ENCODE assay signal across 28 mouse cellular contexts in the genomic region with DNA sequence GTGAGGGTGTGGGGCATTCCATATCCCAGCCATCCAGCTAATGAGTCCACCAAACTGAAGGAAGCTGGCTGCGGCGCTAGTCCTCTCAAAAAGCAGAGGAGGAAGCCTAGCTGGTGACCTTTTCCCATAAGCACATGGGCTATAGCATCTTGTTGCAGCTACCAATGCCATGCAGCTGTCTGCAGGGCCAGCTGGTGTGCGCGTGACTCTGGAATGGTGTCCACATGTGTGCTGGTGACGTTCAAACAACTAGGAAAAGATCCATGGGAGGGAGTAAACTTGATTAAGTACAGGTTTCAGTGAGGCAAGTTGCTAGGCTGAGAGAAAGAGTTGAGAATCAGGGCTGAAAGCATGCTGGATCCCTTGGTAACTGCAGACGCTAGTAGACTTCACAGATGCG.
A peak's percentile ranks its signal among the peaks of the same experiment; 100 is the strongest.
DNase-seq lines count a peak whose midpoint lies in the region; ATAC-seq and TF ChIP-seq lines count a peak whose summit lies in the region.
"Had no signal": no experiment of that assay in that cellular context is flagged by ENCODE, and none has a peak within 500 bp of the region (broad histone marks: within the 10 kb centered on the region; RNA-seq: fewer than 3 reads in every experiment).

No protein-coding gene starts in this region.

- DNase-seq in embryo, embryonic 11 days = peak; percentile 53
- peak; percentile 66 for DNase-seq in embryonic facial prominence, embryonic 11.5 days (ENCODE audit: low spot score)
- peak; percentile 74 for DNase-seq in limb, embryonic 11.5 days (ENCODE audit: low spot score)
- DNase-seq in heart, postnatal 10 days = no peak
- no peak for DNase-seq in kidney, adult 2 months
- DNase-seq: adrenal gland, postnatal 25 days; B cell, adult 2 months; cerebellum, adult 2 months; cerebellum, postnatal 14 days; gastrocnemius, adult 2 months; gastrocnemius, postnatal 36 days; heart, adult 18-20 months; kidney, adult 11 months; kidney, postnatal 25 days; liver, postnatal 0 days; right cerebral cortex, postnatal 4 days; thymus, adult 18-20 months; thymus, postnatal 36 days had no signal

- no peak overlapping the region for H3ac ChIP-seq in myocyte (ENCODE audit: control insufficient read depth, insufficient read length)

- no peak overlapping the region for H3K4me3 ChIP-seq in embryonic facial prominence, embryonic 11.5 days (ENCODE audit: low read depth, low read length)
- no peak overlapping the region for H3K4me3 ChIP-seq in limb, embryonic 11.5 days (ENCODE audit: low read depth, low read length)
- no peak overlapping the region for H3K4me3 ChIP-seq in myocyte
- no peak overlapping the region for H3K4me3 ChIP-seq in kidney, adult 2 months (ENCODE audit: insufficient read depth, low read depth, low read length)
- H3K4me3 ChIP-seq: gastrocnemius, adult 2 months; heart, embryonic 12.5 days; hindbrain, embryonic 15.5 days; kidney, embryonic 15.5 days; neural tube, embryonic 12.5 days had no signal

- ATAC-seq in embryonic facial prominence, embryonic 11.5 days (replicated peaks; ENCODE audit: insufficient number of reproducible peaks, low FRiP score, low TSS enrichment, low read depth) = no peak
- ATAC-seq in limb, embryonic 11.5 days (ENCODE audit: insufficient number of reproducible peaks, low FRiP score, low TSS enrichment, low read depth) = peak; percentile 55; the same call in 1 of the 2 replicates
- ATAC-seq: inflammation-experienced regulatory T-cells, adult 6 months; liver, postnatal 0 days; lung, postnatal 0 days had no signal

- no peak overlapping the region for H3K4me2 ChIP-seq in embryonic facial prominence, embryonic 11.5 days (ENCODE audit: low read depth, low read length)
- H3K4me2 ChIP-seq in limb, embryonic 11.5 days (ENCODE audit: low read depth, severe bottlenecking) = no peak overlapping the region
- no peak overlapping the region for H3K4me2 ChIP-seq in myocyte (ENCODE audit: low read depth)
- H3K4me2 ChIP-seq: heart, embryonic 12.5 days; hindbrain, embryonic 15.5 days; kidney, embryonic 15.5 days; liver, embryonic 11.5 days; neural tube, embryonic 12.5 days had no signal

- intact Hi-C loops in heart, postnatal 10 days (cut with DNase I) = loop anchor here (5.0 kb wide), 1 partner anchor 241 kb away; no protein-coding TSS in a partner anchor

- TF ChIP-seq CTCF in kidney, adult 2 months (conservative IDR thresholded peaks at IDR 0.05; ENCODE audit: insufficient read depth, insufficient read length, low read depth, low read length) = no peak

- H3K27ac ChIP-seq in embryonic facial prominence, embryonic 11.5 days (replicated peaks; ENCODE audit: low read depth, low read length) = no peak overlapping the region
- H3K27ac ChIP-seq in limb, embryonic 11.5 days (replicated peaks; ENCODE audit: low read depth, low read length) = peak overlapping the region; percentile 17; the same call in 1 of the 2 replicates
- no peak overlapping the region for H3K27ac ChIP-seq in kidney, adult 2 months (ENCODE audit: insufficient read depth, low read depth, low read length)
- H3K27ac ChIP-seq: gastrocnemius, adult 2 months; kidney, embryonic 15.5 days; macrophage; neural tube, embryonic 12.5 days; stomach, postnatal 0 days had no signal

- H3K27me3 ChIP-seq in embryonic facial prominence, embryonic 11.5 days (ENCODE audit: control insufficient read depth, insufficient read depth, low read length) = no peaks in the 10 kb centered on the region
- no peaks in the 10 kb centered on the region for H3K27me3 ChIP-seq in limb, embryonic 11.5 days (ENCODE audit: control insufficient read depth, insufficient read depth, low read length)
- no peaks in the 10 kb centered on the region for H3K27me3 ChIP-seq in myocyte (ENCODE audit: control insufficient read depth, insufficient read depth, insufficient read length)
- H3K27me3 ChIP-seq in kidney, adult 2 months (replicated peaks; ENCODE audit: control insufficient read depth, insufficient read depth, low read length) = no peaks in the 10 kb centered on the region
- H3K27me3 ChIP-seq: hindbrain, embryonic 15.5 days; neural tube, embryonic 12.5 days had no signal

- H3K9ac ChIP-seq in embryonic facial prominence, embryonic 11.5 days (replicated peaks; ENCODE audit: low read length) = no peak overlapping the region
- H3K9ac ChIP-seq in limb, embryonic 11.5 days (ENCODE audit: low read length) = no peak overlapping the region
- H3K9ac ChIP-seq: heart, embryonic 12.5 days; hindbrain, embryonic 15.5 days; kidney, embryonic 15.5 days; liver, postnatal 0 days had no signal

- no peaks in the 10 kb centered on the region for H3K79me2 ChIP-seq in myocyte (ENCODE audit: control insufficient read depth, insufficient read depth)

- 61% methylated on average over 7 of the region's 7 CpGs for WGBS in embryonic facial prominence, embryonic 11.5 days
- 37% methylated on average over 7 of the region's 7 CpGs for WGBS in limb, embryonic 11.5 days
- 96% methylated on average over 7 of the region's 7 CpGs for WGBS in kidney, adult 2 months

- no peak for TF ChIP-seq POLR2A in myocyte (IDR thresholded peaks at IDR 0.05; ENCODE audit: insufficient read length, low read depth)
- TF ChIP-seq POLR2A in kidney, adult 2 months (IDR thresholded peaks at IDR 0.05; ENCODE audit: low read depth, low read length) = no peak

- H3K4me1 ChIP-seq in embryonic facial prominence, embryonic 11.5 days (ENCODE audit: control insufficient read depth, insufficient read depth, low read length) = peaks cover 4% of the 10 kb centered on the region; the same call in 1 of the 2 replicates
- H3K4me1 ChIP-seq in limb, embryonic 11.5 days (ENCODE audit: control insufficient read depth, insufficient read depth, low read length) = peaks cover 15% of the 10 kb centered on the region
- no peaks in the 10 kb centered on the region for H3K4me1 ChIP-seq in kidney, adult 2 months (ENCODE audit: control insufficient read depth, insufficient read depth, low read length)

- H3K9me3 ChIP-seq in embryonic facial prominence, embryonic 11.5 days (replicated peaks; ENCODE audit: control insufficient read depth, low read length) = no peaks in the 10 kb centered on the region
- no peaks in the 10 kb centered on the region for H3K9me3 ChIP-seq in limb, embryonic 11.5 days (ENCODE audit: control insufficient read depth, low read length)
- H3K9me3 ChIP-seq: heart, embryonic 12.5 days; hindbrain, embryonic 15.5 days; kidney, embryonic 15.5 days; neural tube, embryonic 12.5 days had no signal

- H3K36me3 ChIP-seq in embryonic facial prominence, embryonic 11.5 days (replicated peaks; ENCODE audit: control insufficient read depth, insufficient read depth, low read depth, low read length) = no peaks in the 10 kb centered on the region
- H3K36me3 ChIP-seq in limb, embryonic 11.5 days (ENCODE audit: control insufficient read depth, insufficient read depth, low read length) = no peaks in the 10 kb centered on the region
- no peaks in the 10 kb centered on the region for H3K36me3 ChIP-seq in myocyte (ENCODE audit: control insufficient read depth, insufficient read depth)
- no peaks in the 10 kb centered on the region for H3K36me3 ChIP-seq in kidney, adult 2 months (ENCODE audit: control insufficient read depth, insufficient read depth, low read length)
- H3K36me3 ChIP-seq: heart, embryonic 12.5 days; hindbrain, embryonic 15.5 days; kidney, embryonic 15.5 days; neural tube, embryonic 12.5 days had no signal

TF ChIP-seq in myocyte, 11 proteins besides CTCF, POLR2A, EP300 and RAD21:
- TF ChIP-seq TCF12 (IDR thresholded peaks at IDR 0.05; ENCODE audit: insufficient read depth, poor library complexity, severe bottlenecking) (no peak), MYOG (IDR thresholded peaks at IDR 0.05; ENCODE audit: control insufficient read depth in 1 of 3, insufficient read depth in 1 of 3, insufficient read length in 2 of 3, low read depth in 2 of 3) (peak in 1 of 3 experiments; percentile 47), MYOD1 (IDR thresholded peaks at IDR 0.05; ENCODE audit: control insufficient read depth in 1 of 3, insufficient read length in 2 of 3, low read depth in 2 of 3) (peak in 2 of 3 experiments; percentile 21 to 28), E2F4 (IDR thresholded peaks at IDR 0.05; ENCODE audit: insufficient read depth) (no peak)

Comparison
In these comparisons a context has a peak if more than half of its experiments do, and no peak if none do; other contexts are left out.
1. DNase-seq: peak in embryo, embryonic 11 days (single experiment), embryonic facial prominence, embryonic 11.5 days (single experiment) and limb, embryonic 11.5 days (single experiment); none in heart, postnatal 10 days (0 of 2) and kidney, adult 2 months (single experiment).